Mouse (Mus musculus): ENCODE results near the gene D630023F18Rik. TPM values are rescaled to one million over a fixed set of nuclear protein-coding genes. Genes with fewer than 3 reads are reported as not detected.

D630023F18Rik gene
- polyA plus RNA-seq, 1 experiment = not detected

DNA sequence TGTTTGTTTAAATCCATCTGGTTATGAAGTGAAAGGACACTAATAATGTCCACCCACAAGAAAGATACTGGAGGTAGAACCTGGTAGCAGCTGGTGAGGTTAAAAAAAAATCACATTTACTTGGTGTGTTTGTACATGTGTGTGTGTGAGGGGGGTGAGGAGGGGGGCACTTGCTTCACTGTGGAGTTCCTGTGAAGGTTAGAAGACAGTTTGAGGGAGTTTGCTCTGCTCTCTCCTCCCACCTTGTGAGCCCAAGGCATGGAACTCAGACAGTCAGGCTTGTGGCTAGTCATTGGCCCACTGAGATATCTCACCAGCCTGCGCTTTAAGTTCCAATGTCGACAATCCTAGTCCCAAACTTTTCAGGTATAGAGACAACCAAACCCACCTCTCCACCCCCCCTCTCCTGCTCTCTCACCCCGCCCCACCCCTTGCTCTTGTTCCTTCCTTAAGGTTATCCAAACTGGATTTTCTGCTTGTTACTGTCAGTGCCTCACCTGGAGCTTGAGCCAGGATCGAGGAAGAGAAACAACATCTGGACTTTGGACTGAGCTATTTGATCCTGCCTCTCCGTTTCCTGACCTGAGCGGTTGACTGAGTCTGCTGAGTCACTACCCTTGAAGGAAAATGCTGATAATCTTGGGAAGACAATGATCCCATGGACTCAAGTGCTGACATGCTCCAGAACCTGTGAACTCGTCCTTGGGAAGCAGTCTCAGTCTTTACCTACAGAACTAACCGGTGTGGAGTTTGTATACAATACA lies 4.7 kb downstream of the D630023F18Rik start:
- H3K27me3 ChIP-seq (ENCODE audit: control insufficient read depth, insufficient read depth, insufficient read length) = no peaks in the 10 kb centered on the region

GRCm38 (mm10) chr1:65113536-65114172 lies 9.4 kb downstream of the D630023F18Rik start:
- no peak overlapping the region for H3K4me2 ChIP-seq (ENCODE audit: low read depth)
- no peak overlapping the region for H3ac ChIP-seq (ENCODE audit: control insufficient read depth, insufficient read length)
- no peak for TF ChIP-seq TCF3 (IDR thresholded peaks at IDR 0.05; ENCODE audit: insufficient read length, low read depth)
- no peak for TF ChIP-seq REST (IDR thresholded peaks at IDR 0.05; ENCODE audit: insufficient read depth, insufficient read length)
- TF ChIP-seq MYOD1 (IDR thresholded peaks at IDR 0.05; ENCODE audit: control insufficient read depth in 1 of 3, insufficient read length in 2 of 3, low read depth in 2 of 3) = no peak
- TF ChIP-seq E2F4 (IDR thresholded peaks at IDR 0.05; ENCODE audit: insufficient read depth) = no peak
- TF ChIP-seq POLR2A (IDR thresholded peaks at IDR 0.05; ENCODE audit: insufficient read length, low read depth) = no peak
- H3K36me3 ChIP-seq (ENCODE audit: control insufficient read depth, insufficient read depth) = no peaks in the 10 kb centered on the region
- H3K27me3 ChIP-seq (ENCODE audit: control insufficient read depth, insufficient read depth, insufficient read length) = no peaks in the 10 kb centered on the region
- no peak overlapping the region for H3K4me3 ChIP-seq
- H3K79me2 ChIP-seq (ENCODE audit: control insufficient read depth, insufficient read depth) = no peaks in the 10 kb centered on the region

More for the DNA sequence above, 4.7 kb downstream of the D630023F18Rik start:
- TF ChIP-seq MYOD1 (IDR thresholded peaks at IDR 0.05; ENCODE audit: control insufficient read depth in 1 of 3, insufficient read length in 2 of 3, low read depth in 2 of 3) = no peak
- no peak for TF ChIP-seq MAX (IDR thresholded peaks at IDR 0.05; ENCODE audit: low read depth)
- TF ChIP-seq CEBPB (IDR thresholded peaks at IDR 0.05; ENCODE audit: insufficient read depth, poor library complexity, severe bottlenecking) = no peak
- TF ChIP-seq POLR2AphosphoS2 (IDR thresholded peaks at IDR 0.05; ENCODE audit: insufficient read length, low read depth) = no peak
- TF ChIP-seq MYOG (IDR thresholded peaks at IDR 0.05; ENCODE audit: control insufficient read depth in 1 of 3, insufficient read depth in 1 of 3, insufficient read length in 2 of 3, low read depth in 2 of 3) = no peak
- no peak for TF ChIP-seq E2F4 (IDR thresholded peaks at IDR 0.05; ENCODE audit: insufficient read depth)
- TF ChIP-seq TCF12 (IDR thresholded peaks at IDR 0.05; ENCODE audit: insufficient read depth, poor library complexity, severe bottlenecking) = no peak
- no peak for TF ChIP-seq SRF (IDR thresholded peaks at IDR 0.05; ENCODE audit: control insufficient read depth, insufficient read length, low read depth)
- TF ChIP-seq REST (IDR thresholded peaks at IDR 0.05; ENCODE audit: insufficient read depth, insufficient read length) = no peak
- no peak overlapping the region for H3ac ChIP-seq (ENCODE audit: control insufficient read depth, insufficient read length)
- H3K4me2 ChIP-seq (ENCODE audit: low read depth) = no peak overlapping the region
- no peaks in the 10 kb centered on the region for H3K36me3 ChIP-seq (ENCODE audit: control insufficient read depth, insufficient read depth)
- H3K4me3 ChIP-seq = no peak overlapping the region
- no peaks in the 10 kb centered on the region for H3K79me2 ChIP-seq (ENCODE audit: control insufficient read depth, insufficient read depth)

GRCm38 (mm10) chr1:65112807-65113196 lies 10.2 kb downstream of the D630023F18Rik start:
- H3K79me2 ChIP-seq (ENCODE audit: control insufficient read depth, insufficient read depth) = no peaks in the 10 kb centered on the region
- peak overlapping the region; percentile 12 for H3K4me3 ChIP-seq
- TF ChIP-seq SRF (IDR thresholded peaks at IDR 0.05; ENCODE audit: control insufficient read depth, insufficient read length, low read depth) (no peak), MAX (IDR thresholded peaks at IDR 0.05; ENCODE audit: low read depth) (no peak), TCF3 (IDR thresholded peaks at IDR 0.05; ENCODE audit: insufficient read length, low read depth) (no peak), MYOD1 (IDR thresholded peaks at IDR 0.05; ENCODE audit: control insufficient read depth in 1 of 3, insufficient read length in 2 of 3, low read depth in 2 of 3) (peak in 1 of 3 experiments; percentile 44)
- no peaks in the 10 kb centered on the region for H3K36me3 ChIP-seq (ENCODE audit: control insufficient read depth, insufficient read depth)
- no peaks in the 10 kb centered on the region for H3K27me3 ChIP-seq (ENCODE audit: control insufficient read depth, insufficient read depth, insufficient read length)
- peak overlapping the region; percentile 96 for H3K4me2 ChIP-seq (ENCODE audit: low read depth)
- no peak overlapping the region for H3ac ChIP-seq (ENCODE audit: control insufficient read depth, insufficient read length)

DNA sequence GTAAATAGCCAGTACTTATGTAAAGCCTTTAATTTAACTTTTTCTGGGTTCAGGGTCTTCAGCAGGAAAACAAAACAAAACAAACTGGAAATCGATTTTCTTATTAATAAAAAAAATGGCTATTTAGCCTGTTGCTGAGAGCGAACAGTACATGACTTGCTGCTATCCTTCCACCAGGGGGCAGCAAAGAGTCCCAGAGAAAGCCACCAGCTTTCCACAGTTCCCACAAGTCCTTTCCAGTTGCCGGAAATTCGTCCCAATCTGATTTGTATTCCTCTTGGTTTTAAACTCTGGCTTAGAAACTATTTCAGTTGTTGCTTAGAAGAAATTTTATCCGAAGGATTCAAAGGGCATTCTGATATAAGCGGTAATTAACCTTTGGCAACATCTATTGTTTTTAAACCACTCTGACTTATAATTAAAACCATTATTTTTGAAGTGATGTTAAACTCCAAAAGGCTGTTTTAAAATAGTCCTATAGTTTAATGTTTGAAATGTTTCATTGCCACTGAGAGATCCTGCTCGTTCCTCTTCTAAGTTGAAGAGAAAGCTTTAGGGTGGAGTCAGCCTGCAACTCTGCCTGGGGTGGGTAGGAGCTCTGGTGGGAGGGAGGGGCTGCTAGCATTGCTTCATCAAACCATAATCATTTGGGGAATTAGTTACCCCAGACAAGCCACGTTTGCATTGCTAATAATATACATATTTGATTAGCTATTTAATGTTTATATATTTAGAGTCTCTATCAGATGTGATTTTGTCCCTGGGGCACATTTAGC lies 10.8 kb downstream of the D630023F18Rik start:
- H3ac ChIP-seq (ENCODE audit: control insufficient read depth, insufficient read length) = no peak overlapping the region
- H3K27me3 ChIP-seq (ENCODE audit: control insufficient read depth, insufficient read depth, insufficient read length) = no peaks in the 10 kb centered on the region
- no peaks in the 10 kb centered on the region for H3K79me2 ChIP-seq (ENCODE audit: control insufficient read depth, insufficient read depth)
- peak overlapping the region; percentile 12 for H3K4me3 ChIP-seq
- H3K4me2 ChIP-seq (ENCODE audit: low read depth) = peak overlapping the region; percentile 96
- H3K36me3 ChIP-seq (ENCODE audit: control insufficient read depth, insufficient read depth) = no peaks in the 10 kb centered on the region
- TF ChIP-seq TCF12 (IDR thresholded peaks at IDR 0.05; ENCODE audit: insufficient read depth, poor library complexity, severe bottlenecking) = no peak
- 0 out of 2 replicates have a peak, but pooled peaks have one; percentile 19 for TF ChIP-seq CEBPB (IDR thresholded peaks at IDR 0.05; ENCODE audit: insufficient read depth, poor library complexity, severe bottlenecking)

- TF ChIP-seq MYOG (IDR thresholded peaks at IDR 0.05; ENCODE audit: control insufficient read depth in 1 of 3, insufficient read depth in 1 of 3, insufficient read length in 2 of 3, low read depth in 2 of 3) (no peak), SRF (IDR thresholded peaks at IDR 0.05; ENCODE audit: control insufficient read depth, insufficient read length, low read depth) (no peak), MYOD1 (IDR thresholded peaks at IDR 0.05; ENCODE audit: control insufficient read depth in 1 of 3, insufficient read length in 2 of 3, low read depth in 2 of 3) (no peak), TCF3 (IDR thresholded peaks at IDR 0.05; ENCODE audit: insufficient read length, low read depth) (no peak)
- Histone ChIP-seq H3K27me3 (ENCODE audit: control insufficient read depth, insufficient read depth, insufficient read length) (no peaks in the 10 kb centered on the region), H3K4me2 (ENCODE audit: low read depth) (no peak overlapping the region), H3K36me3 (ENCODE audit: control insufficient read depth, insufficient read depth) (no peaks in the 10 kb centered on the region), H3ac (ENCODE audit: control insufficient read depth, insufficient read length) (no peak overlapping the region), H3K79me2 (ENCODE audit: control insufficient read depth, insufficient read depth) (no peaks in the 10 kb centered on the region), H3K4me3 (no peak overlapping the region)
Measured at GRCm38 (mm10) chr1:65109756-65110435, 13.1 kb downstream of the D630023F18Rik start.

Measured in myocyte (in vitro differentiated cells).